Mouse (Mus musculus): ENCODE measurements around the gene Pank4.

Gene Pank4

GRCm38 (mm10) chr4:154963901-154964580 is at the start of gene Pank4:
Pank4 (plus strand) TSS chr4:154964123.
- DNase-seq (ENCODE audit: low spot score in 2 of 2): peak; percentile 72 to 84

DNA sequence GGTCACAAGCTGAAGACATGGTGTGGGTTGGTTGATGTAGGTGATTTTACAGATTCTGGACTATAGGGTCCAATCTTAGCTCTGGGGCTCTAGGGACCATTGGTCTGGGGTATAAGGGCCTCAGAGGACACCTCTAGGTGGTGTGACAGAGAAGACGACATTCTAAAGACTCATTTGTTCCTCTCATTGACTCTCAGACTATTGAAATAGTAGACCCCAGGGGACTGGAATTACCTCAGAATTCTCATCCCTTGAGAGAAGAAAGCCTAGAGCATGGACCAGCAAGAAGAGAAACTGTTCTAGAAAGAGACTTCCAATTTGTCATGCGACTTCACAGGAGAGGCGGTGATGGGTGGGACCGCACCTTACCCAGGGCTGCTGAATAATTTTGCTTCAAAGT is 49.7 kb upstream of the Pank4 start:
- no peak for DNase-seq (ENCODE audit: low spot score in 2 of 2)

DNA sequence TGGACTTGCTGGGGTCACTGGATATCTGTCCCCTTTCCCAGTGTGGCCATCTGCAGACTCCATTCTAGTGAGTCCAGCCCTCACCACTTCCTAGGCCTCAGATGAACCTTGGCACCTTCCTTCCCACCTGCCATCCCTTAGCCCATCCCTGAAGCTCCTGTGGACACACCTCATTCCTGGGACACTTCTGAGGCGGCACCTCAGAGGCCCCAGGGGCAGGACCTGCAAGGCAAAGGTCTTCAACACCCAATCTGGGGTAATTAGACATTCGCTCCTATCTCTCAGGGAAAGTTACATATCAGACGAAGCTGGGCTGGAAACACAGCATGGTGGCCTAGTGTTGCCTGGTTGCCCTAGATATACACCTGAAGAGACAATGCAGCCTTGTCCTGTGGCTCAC is 49.2 kb upstream of the Pank4 start:
- no peak for DNase-seq (ENCODE audit: low spot score in 2 of 2)

DNA sequence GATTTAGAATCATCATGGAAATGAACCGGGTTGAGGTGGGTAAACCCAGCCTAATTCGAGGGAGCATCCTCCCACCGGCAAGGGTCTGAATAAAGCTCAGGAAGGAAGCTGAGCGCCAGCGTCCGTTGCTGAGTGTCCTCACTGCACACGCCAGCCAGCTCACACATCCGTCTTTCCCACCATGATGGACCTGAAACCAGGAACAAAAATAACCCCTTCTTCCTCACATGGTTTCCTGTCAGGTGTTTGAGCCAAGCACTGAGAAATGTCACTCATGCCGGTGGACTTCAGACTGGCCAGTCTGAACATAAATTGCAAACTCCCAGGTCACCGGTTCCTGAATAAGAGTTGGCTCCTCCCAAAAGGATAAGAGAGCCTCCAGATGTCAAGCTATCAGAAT is 48.6 kb upstream of the Pank4 start:
- DNase-seq (ENCODE audit: low spot score in 2 of 2): no peak

- DNase-seq (ENCODE audit: low spot score in 2 of 2): no peak
These were observed 47.3 kb upstream of the Pank4 start for GRCm38 (mm10) chr4:154916662-154917061.

DNA sequence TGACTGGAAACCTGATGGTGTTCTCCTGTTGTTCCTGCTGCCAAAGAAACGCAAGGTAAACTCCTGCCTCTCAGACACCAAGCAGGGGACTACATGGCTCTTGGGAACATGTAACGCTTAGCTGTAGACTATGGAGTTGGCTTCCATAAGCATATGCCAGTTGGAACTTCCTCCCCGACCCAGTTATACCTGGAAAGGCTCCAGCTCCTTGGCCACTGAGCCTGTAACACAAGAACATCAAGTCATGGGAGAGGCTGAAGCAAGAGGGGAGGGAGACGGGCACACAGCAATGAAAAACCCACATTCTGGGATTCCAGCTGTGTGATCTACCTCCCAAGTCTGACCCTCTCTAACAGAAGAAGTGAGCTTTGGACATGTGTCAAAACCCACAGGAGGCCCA is 41.6 kb upstream of the Pank4 start:
- DNase-seq (ENCODE audit: low spot score in 2 of 2): no peak

DNA sequence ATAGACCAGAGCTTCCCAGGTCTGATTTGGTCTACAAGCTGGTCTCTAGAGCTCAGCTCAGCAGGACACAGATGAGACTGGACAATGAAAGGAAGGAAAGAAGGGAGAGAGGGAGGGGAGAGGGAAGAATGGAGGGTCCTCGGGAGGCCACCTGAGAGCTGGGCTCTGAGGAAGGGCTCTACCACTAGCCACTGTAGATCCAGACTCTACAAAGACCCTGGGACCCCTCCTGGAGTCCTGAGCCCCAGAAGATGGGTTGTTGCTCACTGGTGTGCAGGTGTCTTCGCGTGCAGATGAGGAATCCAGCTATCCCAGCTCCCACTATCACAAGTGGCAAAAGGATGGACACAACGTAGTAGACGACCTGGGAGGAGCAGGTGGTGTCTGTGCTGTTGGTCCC is 41.0 kb upstream of the Pank4 start:
- DNase-seq (ENCODE audit: low spot score in 2 of 2): no peak

DNA sequence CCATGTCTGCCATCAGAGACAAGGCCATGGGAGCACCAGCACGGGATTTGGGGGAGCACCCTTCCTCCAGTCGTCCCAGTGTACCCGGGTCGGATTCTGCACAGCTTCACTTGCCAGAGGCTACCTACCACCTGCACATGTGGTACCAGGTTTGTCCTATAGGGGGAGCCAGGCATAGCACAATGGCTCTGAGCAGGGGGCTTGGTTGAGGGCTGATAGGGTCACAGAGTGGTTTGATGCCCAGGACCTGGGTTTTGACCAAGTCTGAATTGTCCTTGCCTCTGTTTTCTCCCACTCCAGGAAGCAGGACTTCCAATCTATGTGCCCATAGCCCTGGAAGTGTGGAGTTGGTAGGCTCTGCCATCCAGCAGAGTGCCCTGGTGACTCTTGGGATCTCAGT is 38.5 kb upstream of the Pank4 start:
- DNase-seq (ENCODE audit: low spot score in 2 of 2): peak in 1 of 2 experiments; percentile 59

DNA sequence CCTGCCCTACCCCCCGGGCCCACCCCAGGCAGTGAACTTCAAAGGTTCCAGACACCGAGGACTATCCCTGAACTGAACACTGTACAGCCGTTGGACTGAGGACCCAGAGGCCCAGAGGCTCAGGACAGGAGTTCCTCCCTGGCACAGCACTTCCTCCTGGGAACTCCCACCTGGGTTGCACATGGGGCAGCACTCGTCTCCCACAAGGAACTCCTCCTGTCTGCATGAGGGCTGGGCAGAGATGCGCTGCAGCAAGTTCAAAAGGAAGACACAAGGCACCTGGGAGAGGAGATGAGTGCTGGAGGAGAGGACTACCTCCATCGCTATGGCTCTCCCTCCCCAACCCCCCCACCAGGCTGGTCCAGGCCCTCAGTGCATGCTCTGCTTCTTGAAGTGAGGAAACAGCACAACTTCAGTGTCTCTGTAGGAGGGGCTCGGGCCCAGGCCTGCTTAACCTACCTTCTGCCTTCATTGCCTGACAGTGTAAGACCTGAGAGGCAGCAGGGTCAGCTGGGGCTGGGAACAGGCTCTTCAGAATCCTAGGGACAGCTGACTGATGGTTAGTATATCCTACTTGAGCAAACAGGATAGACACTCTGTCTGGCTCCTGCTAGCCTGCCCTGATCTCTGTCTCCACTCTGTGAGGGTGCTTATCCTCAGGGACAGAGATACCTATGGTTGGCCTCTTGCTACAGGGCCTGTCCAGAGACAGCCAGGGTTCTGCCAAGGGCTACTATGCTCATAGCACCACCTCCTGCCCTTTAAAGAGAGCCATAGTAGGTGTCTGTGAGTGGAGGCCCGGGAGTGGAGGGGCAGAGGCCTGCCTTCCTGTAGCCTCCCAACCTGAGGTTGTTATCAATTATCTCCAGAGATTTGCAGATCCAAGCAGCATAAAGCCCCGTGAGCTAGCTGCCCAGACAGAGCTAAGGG is 36.7 kb upstream of the Pank4 start:
- DNase-seq (ENCODE audit: low spot score in 2 of 2): peak in 1 of 2 experiments; percentile 16

GRCm38 (mm10) chr4:154927899-154928337 is 36.0 kb upstream of the Pank4 start:
- peak; percentile 57 to 60 for DNase-seq (ENCODE audit: low spot score in 2 of 2)

DNA sequence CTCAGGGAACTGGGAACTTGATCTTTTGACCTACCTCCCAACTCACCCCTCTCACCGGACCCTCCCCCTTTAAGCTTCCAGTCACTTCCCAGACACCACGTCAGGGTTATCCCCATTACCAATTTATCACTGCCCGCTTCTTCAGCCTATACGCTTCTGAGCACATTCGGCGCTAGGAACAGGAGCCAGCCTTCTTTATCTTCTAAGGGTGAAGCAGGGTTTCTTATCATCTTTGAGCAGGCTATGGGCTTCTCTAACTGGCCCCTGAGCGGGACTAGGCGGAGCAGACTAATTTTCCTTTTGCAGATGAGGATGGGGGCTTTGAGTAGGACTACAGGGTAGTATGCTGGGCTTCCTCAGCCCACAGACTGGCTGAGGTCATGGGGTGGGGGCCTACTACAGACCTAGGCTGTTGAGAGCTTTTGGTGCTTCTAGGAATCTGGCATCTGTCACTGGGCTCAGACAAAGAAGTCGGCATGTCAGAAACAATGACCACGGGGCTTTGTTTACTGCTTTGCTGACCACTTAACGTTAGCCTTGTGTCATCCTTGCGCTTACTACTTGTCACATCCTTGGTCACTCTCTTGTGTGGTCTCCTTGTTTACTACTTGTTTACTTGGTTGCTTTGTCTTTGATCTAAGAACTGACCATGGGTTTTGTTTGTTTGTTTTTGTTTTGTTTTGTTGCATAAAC is 35.4 kb upstream of the Pank4 start, which contains the start of gene Tnfrsf14:
TSS of gene Tnfrsf14 (minus strand) at position 169 of the 693 bp plus-strand sequence.
- no peak for DNase-seq (ENCODE audit: low spot score in 2 of 2)

DNA sequence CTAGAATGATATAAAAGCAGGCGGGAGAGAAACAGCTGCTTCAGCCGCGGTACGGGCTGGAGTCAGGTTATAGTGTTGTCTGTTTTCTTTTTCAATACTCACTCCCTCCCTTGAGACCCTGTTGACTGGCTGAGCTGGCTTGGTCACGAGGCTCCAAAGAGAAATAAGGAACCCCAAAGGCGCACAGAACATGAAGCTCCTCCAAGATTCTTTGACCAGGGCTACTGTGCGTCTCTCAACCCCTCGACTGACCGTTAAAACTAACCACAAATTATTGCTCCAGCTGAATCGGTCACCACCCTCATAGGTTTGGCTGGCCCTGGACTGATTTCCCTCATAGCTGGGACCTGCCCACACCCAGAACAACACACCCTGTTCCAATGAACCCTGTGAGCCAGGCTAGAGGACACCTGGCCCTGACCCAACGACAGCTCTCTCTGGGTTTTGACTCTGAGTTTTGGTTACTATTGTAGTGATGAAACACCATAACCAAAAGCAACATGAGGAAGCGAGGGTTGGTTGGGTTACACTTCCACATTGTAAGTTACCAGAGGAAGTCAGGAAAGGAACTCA is 34.7 kb upstream of the Pank4 start:
- peak in 1 of 2 experiments; percentile 29 for DNase-seq (ENCODE audit: low spot score in 2 of 2)

- no peak for DNase-seq (ENCODE audit: low spot score in 2 of 2)
These were observed 30.5 kb upstream of the Pank4 start for GRCm38 (mm10) chr4:154933306-154933907.

GRCm38 (mm10) chr4:154934800-154935199 is 29.1 kb upstream of the Pank4 start:
- DNase-seq (ENCODE audit: low spot score in 2 of 2): no peak

DNA sequence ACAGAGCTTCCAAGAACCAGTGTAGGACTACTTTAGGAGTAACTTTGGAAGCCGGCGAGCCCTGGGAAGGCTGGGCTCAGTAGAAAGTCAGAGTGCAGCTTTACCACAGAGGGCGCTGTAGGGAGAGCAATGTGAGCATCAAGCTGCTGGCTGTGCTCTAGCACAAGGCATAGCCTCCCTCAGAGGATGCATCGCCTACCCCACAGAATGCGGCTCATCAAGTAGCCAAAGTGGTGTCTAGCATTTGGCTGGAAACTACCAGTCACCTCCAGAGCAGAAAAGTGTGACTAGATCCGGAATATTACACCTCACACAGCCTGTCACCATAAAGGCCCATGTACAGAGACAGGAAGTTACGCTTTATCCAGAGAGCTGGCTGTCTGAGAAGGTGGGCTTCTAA is 28.1 kb upstream of the Pank4 start:
- DNase-seq (ENCODE audit: low spot score in 2 of 2): peak in 1 of 2 experiments; percentile 46

- DNase-seq (ENCODE audit: low spot score in 2 of 2): peak in 1 of 2 experiments; percentile 48
These were observed 27.2 kb upstream of the Pank4 start for GRCm38 (mm10) chr4:154936542-154937255.

GRCm38 (mm10) chr4:154937746-154938145 is 26.2 kb upstream of the Pank4 start:
- no peak for DNase-seq (ENCODE audit: low spot score in 2 of 2)

GRCm38 (mm10) chr4:154940156-154940555 is 23.8 kb upstream of the Pank4 start:
- DNase-seq (ENCODE audit: low spot score in 2 of 2): no peak

DNA sequence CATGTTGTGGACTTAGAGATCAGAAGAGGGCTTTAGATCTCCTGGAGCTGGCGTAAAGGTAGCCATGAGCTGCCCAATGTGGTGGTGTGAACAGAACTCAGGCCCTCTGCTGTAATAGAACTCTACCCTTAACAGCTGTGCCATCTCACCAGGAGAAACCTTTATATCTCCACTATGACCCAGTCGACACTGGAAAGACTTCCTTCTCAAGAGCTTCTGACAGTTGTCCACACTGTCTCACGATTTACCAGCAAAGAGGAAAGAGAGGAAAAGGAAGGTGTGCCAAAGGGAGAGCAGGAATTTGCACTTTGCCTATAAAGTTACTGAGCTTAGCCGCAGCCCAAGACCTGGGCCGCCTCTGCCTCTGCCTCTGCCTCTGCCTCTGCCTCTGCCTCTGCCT is 22.1 kb upstream of the Pank4 start:
- no peak for DNase-seq (ENCODE audit: low spot score in 2 of 2)

DNA sequence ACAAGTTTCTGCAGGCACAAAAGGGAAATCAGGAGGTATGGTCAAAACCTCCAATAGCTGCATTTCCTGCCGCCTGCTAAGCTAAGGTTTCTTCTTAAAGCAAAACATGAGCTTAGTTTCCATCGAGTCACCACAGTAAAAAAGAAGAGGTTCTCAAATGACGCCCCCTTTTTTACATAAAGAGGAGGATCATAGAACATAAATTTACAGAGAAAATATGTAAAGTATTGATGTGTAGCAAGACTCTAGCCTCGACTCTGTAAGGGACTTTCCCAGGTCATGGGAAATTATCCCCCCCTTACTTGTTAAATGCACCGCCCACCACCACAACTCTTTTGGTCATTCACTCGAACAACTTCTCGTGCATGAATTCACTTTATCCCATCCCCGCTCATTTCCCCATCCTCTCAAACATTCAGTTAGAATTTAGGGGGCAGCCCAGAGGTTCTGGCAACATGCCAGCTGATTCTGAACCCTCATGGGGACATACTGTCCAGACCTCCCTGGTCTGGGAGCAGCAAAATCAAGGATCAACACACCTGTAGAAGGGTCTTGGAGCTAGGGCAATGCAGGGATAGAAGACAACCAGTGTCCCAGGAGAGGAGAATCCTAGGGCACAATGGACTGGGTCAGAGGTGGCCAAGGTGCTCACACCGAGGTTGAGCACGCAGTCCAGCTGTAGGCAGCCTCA is 21.1 kb upstream of the Pank4 start:
- no peak for DNase-seq (ENCODE audit: low spot score in 2 of 2)
